Mouse (Mus musculus): Measurements from ENCODE around the gene Treml2. TPM values are rescaled to one million over a fixed set of nuclear protein-coding genes. Genes with fewer than 3 reads are reported as not detected.
"Not testable (repeated sequence)": the region's sequence is repeated elsewhere in the genome, so short reads cannot be mapped to it uniquely, and the experiment has no call there.

The Treml2 gene
- polyA plus RNA-seq, 1 experiment: 0.56 TPM

DNA sequence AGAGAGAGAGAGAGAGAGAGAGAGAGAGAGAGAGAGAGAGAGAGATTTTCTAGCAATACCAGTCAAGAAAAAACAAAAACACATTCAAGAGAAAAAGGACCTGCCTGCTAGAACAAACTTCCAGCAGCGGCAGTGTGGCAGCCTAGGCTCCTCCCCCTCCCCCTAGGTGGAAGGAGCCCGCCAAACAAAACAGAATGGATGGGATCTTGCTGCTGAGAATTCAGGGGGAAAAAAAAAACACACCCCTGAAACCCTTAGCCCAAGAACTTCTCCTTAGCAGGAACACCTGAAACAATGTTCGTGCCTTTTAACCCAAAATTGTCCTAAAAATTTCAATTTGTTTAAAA lies 17.6 kb upstream of the Treml2 start:
- peaks cover 14% of the 10 kb centered on the region for H3K4me1 ChIP-seq (ENCODE audit: control insufficient read depth, insufficient read depth, low read length)
- TF ChIP-seq POLR2A (IDR thresholded peaks at IDR 0.05; ENCODE audit: borderline replicate concordance, low read depth, low read length): no peak
- TF ChIP-seq CTCF (IDR thresholded peaks at IDR 0.05; ENCODE audit: low read depth, low read length): no peak
- no peak overlapping the region for H3K27ac ChIP-seq (ENCODE audit: insufficient read depth, low read depth, low read length)
- H3K4me3 ChIP-seq (ENCODE audit: insufficient read depth, low read length): no peak overlapping the region

- peaks cover 12% of the 10 kb centered on the region for H3K4me1 ChIP-seq (ENCODE audit: control insufficient read depth, insufficient read depth, low read length)
- no peak overlapping the region for H3K4me3 ChIP-seq (ENCODE audit: insufficient read depth, low read length)
- TF ChIP-seq POLR2A (IDR thresholded peaks at IDR 0.05; ENCODE audit: borderline replicate concordance, low read depth, low read length) (no peak), CTCF (IDR thresholded peaks at IDR 0.05; ENCODE audit: low read depth, low read length) (no peak)
- no peak overlapping the region for H3K27ac ChIP-seq (ENCODE audit: insufficient read depth, low read depth, low read length)
Measured at GRCm38 (mm10) chr17:48286765-48287164, 12.5 kb upstream of the Treml2 start.

DNA sequence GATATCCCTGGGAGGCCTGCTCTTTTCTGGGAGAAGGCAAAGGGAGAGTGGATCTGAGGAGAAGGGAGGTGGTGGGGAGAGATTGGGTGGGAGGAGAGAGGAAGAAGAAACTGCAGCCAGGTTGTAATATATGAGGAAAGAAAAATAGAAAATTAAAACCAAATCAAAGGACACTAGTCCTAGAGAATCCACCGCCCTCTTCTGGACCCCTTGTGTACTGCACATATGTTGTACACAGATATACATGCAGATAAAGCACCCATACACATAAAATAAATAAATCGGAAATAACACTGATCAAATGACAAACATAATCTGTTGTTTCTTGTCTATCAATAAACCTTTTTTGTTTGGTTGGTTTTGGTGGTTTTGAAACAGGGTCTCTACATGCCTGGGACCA lies 12.0 kb upstream of the Treml2 start:
- H3K27ac ChIP-seq (ENCODE audit: insufficient read depth, low read depth, low read length): no peak overlapping the region
- H3K4me1 ChIP-seq (ENCODE audit: control insufficient read depth, insufficient read depth, low read length): peaks cover 12% of the 10 kb centered on the region
- H3K4me3 ChIP-seq (ENCODE audit: insufficient read depth, low read length): no peak overlapping the region
- TF ChIP-seq POLR2A (IDR thresholded peaks at IDR 0.05; ENCODE audit: borderline replicate concordance, low read depth, low read length) (no peak), CTCF (IDR thresholded peaks at IDR 0.05; ENCODE audit: low read depth, low read length) (no peak)

DNA sequence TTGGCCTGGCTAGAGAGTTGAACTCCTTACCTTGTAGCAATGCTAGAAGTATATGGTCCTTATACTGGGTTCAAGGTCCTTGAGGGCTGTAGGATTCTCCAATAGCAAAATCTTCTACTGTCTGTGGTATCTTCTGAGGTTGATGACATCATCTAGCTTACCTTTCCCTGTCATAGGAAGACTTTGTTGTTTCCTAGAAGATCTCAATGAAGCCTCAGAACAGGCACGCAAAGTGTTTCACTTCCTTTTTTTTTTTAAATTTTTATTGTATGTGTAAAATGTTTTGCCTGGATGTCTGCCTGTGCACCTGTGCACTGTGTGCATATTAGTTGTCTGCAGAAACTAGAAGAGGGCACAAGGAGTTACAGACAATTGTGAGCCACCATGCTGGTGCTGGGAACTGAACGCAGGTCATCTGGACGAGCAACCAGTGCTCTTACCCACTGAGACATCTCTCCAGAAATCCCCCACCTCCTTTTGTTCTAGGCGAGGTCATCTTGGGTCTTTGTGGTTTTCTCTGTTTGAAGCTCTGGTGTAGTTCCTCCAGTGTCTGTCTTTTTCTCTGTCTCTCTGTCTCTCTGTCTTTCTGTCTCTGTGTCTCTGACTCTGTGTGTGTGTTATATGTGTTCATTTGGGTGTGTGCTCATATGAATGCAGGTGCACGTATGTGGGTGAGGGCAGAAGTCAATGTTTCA lies 5.7 kb upstream of the Treml2 start:
- Histone ChIP-seq H3K4me3 (ENCODE audit: insufficient read depth, low read length) (no peak overlapping the region), H3K27ac (ENCODE audit: insufficient read depth, low read depth, low read length) (no peak overlapping the region), H3K4me1 (ENCODE audit: control insufficient read depth, insufficient read depth, low read length) (peaks cover 10% of the 10 kb centered on the region)
- TF ChIP-seq CTCF (IDR thresholded peaks at IDR 0.05; ENCODE audit: low read depth, low read length) (no peak), POLR2A (IDR thresholded peaks at IDR 0.05; ENCODE audit: borderline replicate concordance, low read depth, low read length) (no peak)

- Histone ChIP-seq H3K4me3 (ENCODE audit: insufficient read depth, low read length) (no peak overlapping the region), H3K4me1 (ENCODE audit: control insufficient read depth, insufficient read depth, low read length) (peaks cover 17% of the 10 kb centered on the region), H3K27ac (ENCODE audit: insufficient read depth, low read depth, low read length) (no peak overlapping the region)
- TF ChIP-seq POLR2A (IDR thresholded peaks at IDR 0.05; ENCODE audit: borderline replicate concordance, low read depth, low read length) (no peak), CTCF (IDR thresholded peaks at IDR 0.05; ENCODE audit: low read depth, low read length) (no peak)
Measured at GRCm38 (mm10) chr17:48299756-48300155, 458 bp downstream of the Treml2 start.

GRCm38 (mm10) chr17:48300199-48300598 lies 901 bp downstream of the Treml2 start:
- H3K27ac ChIP-seq (ENCODE audit: insufficient read depth, low read depth, low read length): no peak overlapping the region
- TF ChIP-seq POLR2A (IDR thresholded peaks at IDR 0.05; ENCODE audit: borderline replicate concordance, low read depth, low read length) (no peak), CTCF (IDR thresholded peaks at IDR 0.05; ENCODE audit: low read depth, low read length) (no peak)
- no peak overlapping the region for H3K4me3 ChIP-seq (ENCODE audit: insufficient read depth, low read length)
- H3K4me1 ChIP-seq (ENCODE audit: control insufficient read depth, insufficient read depth, low read length): peaks cover 17% of the 10 kb centered on the region

- Histone ChIP-seq H3K27ac (ENCODE audit: insufficient read depth, low read depth, low read length) (no peak overlapping the region), H3K4me1 (ENCODE audit: control insufficient read depth, insufficient read depth, low read length) (peaks cover 17% of the 10 kb centered on the region), H3K4me3 (ENCODE audit: insufficient read depth, low read length) (no peak overlapping the region)
- TF ChIP-seq CTCF (IDR thresholded peaks at IDR 0.05; ENCODE audit: low read depth, low read length) (no peak), POLR2A (IDR thresholded peaks at IDR 0.05; ENCODE audit: borderline replicate concordance, low read depth, low read length) (no peak)
Measured at GRCm38 (mm10) chr17:48300861-48301260, 1.6 kb downstream of the Treml2 start.

DNA sequence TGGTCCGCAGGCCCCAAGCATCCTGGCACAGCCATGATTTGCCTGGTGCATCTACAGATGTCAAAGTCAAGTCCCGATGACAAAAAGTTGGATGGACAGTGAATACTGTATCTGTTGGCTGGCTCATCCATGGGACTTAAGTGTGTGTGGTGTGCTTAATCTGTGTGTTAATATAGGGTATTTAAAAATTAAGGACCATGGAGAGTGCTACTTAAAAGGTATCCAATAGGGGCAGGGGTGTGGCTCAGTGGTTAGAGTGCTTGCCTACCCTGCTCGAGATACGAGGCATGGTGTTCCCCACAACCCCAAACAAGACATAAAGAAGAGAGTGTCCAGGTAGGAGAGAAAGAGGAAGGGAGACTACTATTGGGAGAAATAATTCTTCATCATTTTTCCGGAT lies 2.5 kb downstream of the Treml2 start:
- Histone ChIP-seq H3K4me3 (ENCODE audit: insufficient read depth, low read length) (no peak overlapping the region), H3K4me1 (ENCODE audit: control insufficient read depth, insufficient read depth, low read length) (peaks cover 14% of the 10 kb centered on the region), H3K27ac (ENCODE audit: insufficient read depth, low read depth, low read length) (no peak overlapping the region)
- TF ChIP-seq CTCF (IDR thresholded peaks at IDR 0.05; ENCODE audit: low read depth, low read length): no peak
- TF ChIP-seq POLR2A (IDR thresholded peaks at IDR 0.05; ENCODE audit: borderline replicate concordance, low read depth, low read length): no peak

DNA sequence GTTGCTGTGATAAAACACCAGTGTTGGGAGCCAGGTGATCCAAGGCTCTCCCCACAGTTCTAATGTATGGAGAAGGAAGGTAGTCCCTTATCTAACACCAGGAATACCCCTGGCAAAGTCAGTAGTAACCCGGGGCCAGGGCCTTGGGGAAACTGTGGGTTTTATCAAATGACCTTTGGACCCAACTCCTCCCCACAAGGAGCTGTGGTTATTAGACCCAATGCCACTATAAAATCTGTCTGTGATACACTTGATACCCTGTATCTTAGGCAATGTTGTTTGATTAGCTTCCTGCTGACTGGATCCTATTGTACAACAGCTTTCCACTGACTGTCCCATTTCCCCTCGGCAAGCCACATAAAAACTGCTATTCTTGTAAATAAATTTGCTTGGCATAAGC lies 12.8 kb downstream of the Treml2 start:
- TF ChIP-seq POLR2A (IDR thresholded peaks at IDR 0.05; ENCODE audit: borderline replicate concordance, low read depth, low read length): no peak
- TF ChIP-seq CTCF (IDR thresholded peaks at IDR 0.05; ENCODE audit: low read depth, low read length): no peak
- H3K4me3 ChIP-seq (ENCODE audit: insufficient read depth, low read length): no peak overlapping the region
- H3K4me1 ChIP-seq (ENCODE audit: control insufficient read depth, insufficient read depth, low read length): peaks cover 11% of the 10 kb centered on the region
- no peak overlapping the region for H3K27ac ChIP-seq (ENCODE audit: insufficient read depth, low read depth, low read length)

- not testable (repeated sequence) for H3K4me3 ChIP-seq (ENCODE audit: insufficient read depth, low read length); H3K27ac ChIP-seq (ENCODE audit: insufficient read depth, low read depth, low read length)
- peaks cover 16% of the 10 kb centered on the region for H3K4me1 ChIP-seq (ENCODE audit: control insufficient read depth, insufficient read depth, low read length)
Measured at GRCm38 (mm10) chr17:48315905-48316579, 16.7 kb downstream of the Treml2 start, which contains the start of gene B430306N03Rik. TSS of gene B430306N03Rik (plus strand) at chr17:48316141.
